Mouse (Mus musculus) liver, adult 2 months (tissue): ENCODE results near the gene Parp8. TPM values are rescaled to one million over a fixed set of nuclear protein-coding genes. Genes with fewer than 3 reads are reported as not detected.

Source experiments
- DNase-seq: peaks from one replicate; pipeline ENCODE4 v3.0.0-alpha.2; 2011; ENCODE audit warnings: low read depth, low spot score; ENCODE audit errors: extremely low read depth
- H3K27ac ChIP-seq: fragments of 200-500 bp; replicated peaks from 2 replicates; pipeline ENCODE4 v1.5.1; 2012; ENCODE audit warnings: low read depth, mild to moderate bottlenecking, control low read depth, inconsistent platforms, low read length; ENCODE audit not compliant: insufficient read depth
- H3K27me3 ChIP-seq: fragments of 200-500 bp; 2 replicates; pipeline ENCODE4 v1.6.1; 2012; ENCODE audit warnings: mild to moderate bottlenecking, moderate library complexity, low read length, inconsistent platforms; ENCODE audit not compliant: control insufficient read depth, insufficient read depth
- H3K36me3 ChIP-seq: fragments of 200-500 bp; 2 replicates; pipeline ENCODE4 v1.6.1; 2012; ENCODE audit warnings: low read length, inconsistent platforms; ENCODE audit not compliant: control insufficient read depth, insufficient read depth
- H3K4me1 ChIP-seq: fragments of 200-500 bp; 2 replicates; pipeline ENCODE4 v1.6.1; 2011; ENCODE audit warnings: low read length; ENCODE audit not compliant: control insufficient read depth, insufficient read depth
- H3K4me3 ChIP-seq: fragments of 200-500 bp; 2 replicates; pipeline ENCODE4 v1.5.1; 2011; ENCODE audit warnings: low read depth, mild to moderate bottlenecking, control low read depth, low read length, moderate library complexity; ENCODE audit not compliant: insufficient read depth
- H3K79me2 ChIP-seq: fragments of 200-500 bp; 2 replicates; pipeline ENCODE4 v1.6.1; 2012; ENCODE audit warnings: inconsistent platforms, mild to moderate bottlenecking, low read length, moderate library complexity; ENCODE audit not compliant: control insufficient read depth, insufficient read depth
- H3K9ac ChIP-seq: fragments of 200-500 bp; 2 replicates; pipeline ENCODE4 v1.6.1; 2012; ENCODE audit warnings: low read depth, mild to moderate bottlenecking, control low read depth, inconsistent platforms, low read length
- CTCF ChIP-seq: fragments of 200-500 bp; IDR thresholded peaks from 2 replicates; pipeline ENCODE4 v1.5.1; 2011; ENCODE audit warnings: low read depth, low read length, control low read depth
- POLR2A ChIP-seq: fragments of 200-500 bp; IDR thresholded peaks from 2 replicates; pipeline ENCODE4 v1.6.1; 2011; ENCODE audit warnings: low read length, control low read depth; ENCODE audit not compliant: insufficient read depth; ENCODE audit errors: extremely low read depth
- WGBS: fragments of 180-500 bp; shearing (Covaris S2); methylation state at CpG from one replicate; pipeline ENCODE4 v1.1.7; 2018; 5-methylcytosine and 5-hydroxymethylcytosine counted together
- polyA plus RNA-seq: library from polyadenylated mRNA; depleted of rRNA; stranded (reverse); fragments of >200 nt; gene quantifications from 2 replicates; pipeline ENCODE4 v1.2.3, GENCODE M21; 2012
- total RNA-seq: library from RNA; depleted of rRNA; stranded (reverse); fragments of >200 nt; gene quantifications from 2 replicates; pipeline ENCODE4 v1.2.3, GENCODE M21; 2014

Parp8 gene
- total and polyA plus RNA-seq, 2 experiments: 0.40 to 1.6 TPM

DNA sequence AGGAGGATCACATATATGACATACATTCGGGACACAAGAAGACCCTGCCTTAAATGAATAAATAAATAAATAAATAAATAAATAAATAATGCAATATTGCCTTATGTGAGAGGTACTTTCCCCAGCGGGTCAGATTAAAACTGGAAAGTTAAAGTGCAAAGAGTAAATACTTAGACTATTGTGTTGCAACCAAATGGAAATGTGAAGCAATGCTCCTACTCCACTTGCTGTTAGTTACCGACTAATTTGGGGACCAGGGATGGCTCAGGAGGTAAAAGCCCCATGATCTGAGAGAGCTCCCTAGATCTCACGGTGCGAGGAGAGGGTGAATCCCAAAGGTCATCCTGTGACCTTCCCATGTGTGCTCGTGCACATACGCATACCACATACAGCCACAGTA is 38.7 kb downstream of the Parp8 start:
- H3K27ac ChIP-seq: no peak overlapping the region
- 81% methylated on average over 7 of the region's 7 CpGs for WGBS
- TF ChIP-seq POLR2A: no peak
- no peak for TF ChIP-seq CTCF

DNA sequence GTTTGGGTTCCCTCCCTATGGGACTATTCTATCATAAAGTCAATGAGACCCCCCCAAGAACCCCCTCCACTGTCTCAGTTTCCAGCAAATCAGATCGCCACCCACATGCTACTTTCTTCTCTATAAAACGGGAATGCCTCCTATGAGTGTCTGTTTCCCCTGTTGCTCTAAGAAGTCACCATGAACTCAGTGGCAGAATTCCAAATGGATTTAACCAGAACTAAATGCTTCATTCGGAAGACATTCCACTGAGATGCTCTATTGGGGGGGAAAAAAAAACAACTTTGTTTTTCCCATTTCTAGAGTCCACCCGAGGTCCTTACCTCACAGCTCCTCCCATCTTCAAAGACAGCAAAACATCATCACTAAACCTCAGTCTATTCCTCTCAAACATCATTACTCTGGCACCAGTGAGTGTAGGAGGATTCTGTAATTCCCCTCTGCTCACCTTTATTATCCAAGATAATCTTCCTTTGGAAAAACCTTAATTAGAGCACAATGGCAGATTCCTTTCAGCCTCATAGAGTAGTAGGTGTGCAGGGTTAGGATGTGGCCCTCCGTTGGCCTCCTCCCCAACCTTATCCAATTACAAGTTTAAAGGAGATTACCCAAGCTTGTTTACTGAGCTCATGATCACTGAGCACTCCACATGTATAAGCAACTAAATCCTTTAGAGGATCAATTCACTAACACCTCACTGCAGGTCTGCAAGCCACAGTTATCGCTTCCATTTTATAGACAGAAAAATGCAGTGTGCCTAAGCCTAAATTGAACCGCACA is 51.1 kb downstream of the Parp8 start:
- 80% methylated on average over 7 of the region's 7 CpGs for WGBS
- DNase-seq: no peak

More for the DNA sequence above, 38.7 kb downstream of the Parp8 start:
- Histone ChIP-seq H3K36me3 (no peaks in the 10 kb centered on the region), H3K4me1 (no peaks in the 10 kb centered on the region), H3K4me3 (no peak overlapping the region), H3K79me2 (no peaks in the 10 kb centered on the region), H3K27me3 (no peaks in the 10 kb centered on the region), H3K9ac (no peak overlapping the region)
- no peak for DNase-seq

DNA sequence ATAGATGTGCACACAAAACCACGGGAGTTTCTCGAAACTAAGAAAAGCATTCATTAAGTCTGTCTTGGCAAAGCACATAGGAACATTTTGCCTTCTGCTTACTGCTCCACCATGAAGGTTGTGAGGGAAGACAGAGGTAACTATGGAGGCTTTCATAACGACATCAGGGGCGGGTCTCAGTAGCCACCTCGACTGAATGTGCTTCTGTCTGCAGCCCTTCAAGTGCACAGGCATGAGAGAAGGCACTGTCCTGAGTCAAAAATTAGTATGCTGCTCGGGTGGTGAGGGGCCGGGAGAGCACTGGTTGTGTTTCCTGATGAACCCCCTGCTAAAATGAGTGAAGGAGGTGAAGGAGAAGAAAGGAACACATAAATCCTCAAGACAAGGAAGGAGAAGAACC is 51.8 kb downstream of the Parp8 start:
- Histone ChIP-seq H3K79me2 (no peaks in the 10 kb centered on the region), H3K4me1 (no peaks in the 10 kb centered on the region), H3K9ac (no peak overlapping the region), H3K36me3 (no peaks in the 10 kb centered on the region), H3K27me3 (no peaks in the 10 kb centered on the region), H3K4me3 (no peak overlapping the region), H3K27ac (no peak overlapping the region)
- 84% methylated on average over 7 of the region's 7 CpGs for WGBS
- TF ChIP-seq CTCF: no peak
- no peak for TF ChIP-seq POLR2A
- DNase-seq: no peak

More for the DNA sequence above, 51.1 kb downstream of the Parp8 start:
- Histone ChIP-seq H3K36me3 (no peaks in the 10 kb centered on the region), H3K27ac (no peak overlapping the region), H3K9ac (no peak overlapping the region), H3K4me1 (no peaks in the 10 kb centered on the region), H3K27me3 (no peaks in the 10 kb centered on the region), H3K79me2 (no peaks in the 10 kb centered on the region), H3K4me3 (no peak overlapping the region)
- TF ChIP-seq POLR2A: no peak
- no peak for TF ChIP-seq CTCF

DNA sequence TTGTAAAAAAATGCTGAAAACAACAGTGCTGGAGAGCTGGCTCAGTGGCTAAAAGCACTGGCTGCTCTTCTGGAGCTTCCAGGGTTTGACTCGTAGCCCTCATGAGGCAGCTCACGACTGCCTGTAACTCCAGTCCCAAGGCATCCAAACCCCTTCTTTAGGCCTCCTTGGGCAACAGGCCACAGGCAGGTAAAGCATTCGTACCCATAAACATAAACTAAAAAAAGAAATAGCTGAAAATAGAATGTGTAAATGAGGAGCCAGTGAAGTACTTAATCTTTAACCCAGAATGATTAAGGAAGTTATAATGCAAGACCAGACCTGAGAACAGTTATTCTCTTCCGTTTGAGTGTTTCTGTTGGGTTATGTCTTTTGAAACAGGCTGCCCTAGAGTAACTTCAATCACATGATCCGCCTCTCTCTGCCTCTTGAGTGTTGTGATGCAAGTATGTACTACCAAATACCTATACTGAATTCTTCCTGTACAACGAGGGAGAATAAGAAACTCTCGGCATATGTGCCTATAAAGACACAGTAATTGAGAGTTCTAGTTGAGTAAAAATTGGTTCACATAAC is 53.2 kb downstream of the Parp8 start:
- peak; percentile 26 for DNase-seq

DNA sequence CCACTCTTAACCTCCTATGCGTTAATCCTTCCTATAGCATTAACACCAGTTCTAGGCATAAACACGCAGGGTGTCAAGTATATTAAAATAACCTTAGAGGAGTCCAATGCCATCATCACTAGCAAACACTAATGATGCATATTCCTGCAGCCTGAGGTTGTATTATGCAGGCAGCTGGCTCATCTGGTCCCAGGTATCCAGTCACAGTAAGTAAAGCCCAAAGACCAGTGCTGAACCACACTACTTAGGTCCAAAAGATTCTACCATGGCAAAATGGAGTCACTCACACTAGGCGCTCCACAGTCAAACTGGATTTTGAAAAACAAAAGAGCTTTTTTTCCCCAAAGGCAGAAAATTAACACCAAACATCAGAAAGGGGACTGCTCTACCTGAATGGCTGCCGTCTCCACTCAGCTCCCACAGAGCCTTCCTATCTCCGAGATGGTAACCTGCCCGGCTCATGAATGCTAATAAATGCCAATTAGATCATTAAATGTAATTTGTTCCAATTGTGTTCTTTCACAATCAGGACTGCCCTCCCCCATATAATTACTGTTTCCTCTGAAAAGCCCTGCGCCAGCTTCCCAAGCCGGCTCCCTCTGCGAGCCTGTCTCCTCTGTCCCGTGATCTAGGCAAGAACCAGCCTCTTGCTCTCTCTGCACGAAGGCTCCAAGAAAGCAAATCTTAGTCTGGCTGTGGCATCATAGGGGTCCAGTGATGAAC is 54.5 kb downstream of the Parp8 start:
- no peak for DNase-seq
- 92% methylated on average over 11 of the region's 11 CpGs for WGBS
- no peak overlapping the region for H3K27ac ChIP-seq
- H3K36me3 ChIP-seq: no peaks in the 10 kb centered on the region
- H3K4me3 ChIP-seq: no peak overlapping the region
- TF ChIP-seq POLR2A (no peak), CTCF (no peak)
- H3K4me1 ChIP-seq: no peaks in the 10 kb centered on the region
- H3K9ac ChIP-seq: no peak overlapping the region
- no peaks in the 10 kb centered on the region for H3K27me3 ChIP-seq
- H3K79me2 ChIP-seq: no peaks in the 10 kb centered on the region

More for the DNA sequence above, 53.2 kb downstream of the Parp8 start:
- no peaks in the 10 kb centered on the region for H3K36me3 ChIP-seq
- WGBS: 80% methylated on average over 7 of the region's 7 CpGs
- no peaks in the 10 kb centered on the region for H3K4me1 ChIP-seq
- no peak overlapping the region for H3K27ac ChIP-seq
- H3K9ac ChIP-seq: no peak overlapping the region
- H3K4me3 ChIP-seq: no peak overlapping the region
- TF ChIP-seq POLR2A (no peak), CTCF (no peak)
- H3K79me2 ChIP-seq: no peaks in the 10 kb centered on the region
- H3K27me3 ChIP-seq: no peaks in the 10 kb centered on the region

DNA sequence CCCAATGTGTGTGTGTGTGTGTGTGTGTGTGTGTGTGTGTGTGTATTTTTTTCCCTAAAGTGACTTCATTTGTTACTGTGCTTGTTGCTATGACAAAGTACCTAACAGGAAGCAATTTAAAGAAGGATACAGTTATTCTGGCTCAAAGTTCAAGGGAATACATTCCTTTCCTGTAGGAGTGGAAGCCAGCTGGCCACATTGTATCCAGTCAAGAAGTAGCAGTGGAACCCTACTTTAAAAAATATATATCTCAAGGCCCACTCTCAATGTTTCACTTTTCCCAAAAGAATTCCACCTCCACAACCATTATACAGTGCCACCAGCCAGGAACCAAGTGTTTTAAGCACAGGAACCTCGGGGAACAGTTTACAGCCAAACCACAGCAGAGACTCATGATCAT is 55.7 kb downstream of the Parp8 start:
- no peaks in the 10 kb centered on the region for H3K36me3 ChIP-seq
- no peaks in the 10 kb centered on the region for H3K4me1 ChIP-seq
- H3K4me3 ChIP-seq: no peak overlapping the region
- H3K27ac ChIP-seq: no peak overlapping the region
- no peak for TF ChIP-seq POLR2A
- no peak for TF ChIP-seq CTCF
- no peaks in the 10 kb centered on the region for H3K79me2 ChIP-seq
- DNase-seq: no peak
- H3K9ac ChIP-seq: no peak overlapping the region
- H3K27me3 ChIP-seq: no peaks in the 10 kb centered on the region
- 88% methylated on average over 1 of the region's 1 CpGs for WGBS
